Mouse (Mus musculus) adrenal gland (tissue): ENCODE data around the gene Ifi206.

Experiments used
- intact Hi-C: fragments of 180-260 bp; cut with DNase I; formaldehyde crosslinking; loops from one replicate; pipeline ENCODE4 v1.15.1; 2025
- microRNA-seq, 2 experiments: library from miRNA; unstranded; fragments of <30 nt; microRNA quantifications; one replicate each; pipeline ENCODE4; 2019

Ifi206 gene

DNA sequence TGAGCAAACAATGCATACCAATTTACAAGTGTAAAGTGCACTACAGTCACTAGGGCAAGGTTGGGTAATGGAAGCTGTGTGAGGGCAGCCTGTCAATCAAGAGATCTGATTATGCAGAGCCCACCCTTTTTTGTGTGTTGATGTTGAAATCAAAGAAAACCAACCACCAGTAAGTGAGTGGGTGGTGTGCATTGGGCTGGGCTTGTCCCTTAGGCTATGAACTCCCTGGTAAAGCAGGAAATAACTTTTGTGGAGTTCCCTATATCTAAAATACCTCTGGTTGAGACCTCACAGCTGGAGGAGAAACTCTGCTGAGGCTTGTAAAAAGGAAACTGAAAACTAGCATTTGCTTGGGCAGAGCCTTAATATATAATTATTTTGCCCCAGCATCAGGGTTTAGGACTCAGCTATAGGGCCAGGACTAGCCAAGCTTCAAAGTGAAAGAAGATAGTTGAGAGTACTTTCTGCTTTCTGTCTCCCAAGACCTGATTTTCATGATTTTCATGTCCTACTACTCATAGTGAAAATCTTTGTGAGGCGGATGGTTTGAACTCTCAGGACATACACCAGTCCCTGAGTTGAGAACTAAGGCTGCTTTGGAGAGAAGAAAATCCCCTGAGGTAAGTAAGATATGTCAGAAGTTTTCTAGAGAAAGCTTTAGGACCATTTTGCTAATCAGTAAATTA lies 71.8 kb downstream of the Ifi206 start:
- intact Hi-C loops: no loop called here

DNA sequence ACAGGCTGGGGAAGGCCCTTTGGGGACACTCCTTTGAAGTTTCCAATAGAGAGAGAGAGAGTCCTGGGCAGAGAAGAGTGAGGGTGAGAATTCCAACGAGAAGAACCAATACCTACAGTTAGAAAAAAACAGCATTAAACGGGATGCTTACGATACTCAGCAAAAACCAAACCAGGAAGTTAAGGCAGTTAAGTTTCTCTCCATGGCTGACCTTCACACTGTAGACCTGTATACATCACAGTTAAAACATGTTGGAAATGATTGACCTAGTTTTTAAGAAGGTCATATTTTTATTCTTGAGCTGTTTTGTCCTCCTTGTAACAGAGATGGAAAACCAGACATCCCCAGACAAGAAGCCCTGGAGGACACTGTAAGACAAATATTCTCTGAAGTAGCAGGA lies 72.3 kb downstream of the Ifi206 start:
- intact Hi-C loops: no loop called here

Small RNAs within 50 kb of the gene (microRNA-seq; reads per million reads assigned to microRNA genes)
- gene Gm44481: 0 reads per million in 2 experiments
